Mouse (Mus musculus) cerebellum, adult 2 months (tissue): Measurements from ENCODE around the gene Hivep2. TPM values are rescaled to one million over a fixed set of nuclear protein-coding genes. Genes with fewer than 3 reads are reported as not detected.

Experiments used
- DNase-seq, 2 experiments: peaks; one replicate each; pipeline ENCODE4 v3.0.0; 2021
- H3K27ac ChIP-seq: fragments of 200-500 bp; 2 replicates; pipeline ENCODE4 v1.5.1; 2012; ENCODE audit warnings: low read length, control low read depth, inconsistent platforms; ENCODE audit not compliant: insufficient read depth
- H3K27me3 ChIP-seq: fragments of 200-500 bp; 2 replicates; pipeline ENCODE4 v1.6.1; 2012; ENCODE audit warnings: inconsistent platforms, mild to moderate bottlenecking, low read length, moderate library complexity; ENCODE audit not compliant: control insufficient read depth, insufficient read depth
- H3K4me1 ChIP-seq: fragments of 200-500 bp; 2 replicates; pipeline ENCODE4 v1.6.1; 2011; ENCODE audit warnings: low read length; ENCODE audit not compliant: control insufficient read depth, insufficient read depth
- H3K4me3 ChIP-seq: fragments of 200-500 bp; replicated peaks from 2 replicates; pipeline ENCODE3; 2011; ENCODE audit warnings: mild to moderate bottlenecking, low read depth, low read length, control low read depth; ENCODE audit not compliant: insufficient read depth
- CTCF ChIP-seq: fragments of 200-500 bp; IDR thresholded peaks from 2 replicates; pipeline ENCODE4 v1.5.1; 2011; ENCODE audit warnings: low read depth, mild to moderate bottlenecking, control low read depth, low read length, moderate library complexity, borderline replicate concordance; ENCODE audit not compliant: insufficient read depth
- POLR2A ChIP-seq: fragments of 200-500 bp; IDR thresholded peaks from 2 replicates; pipeline ENCODE4 v1.6.1; 2011; ENCODE audit warnings: low read length, control low read depth, borderline replicate concordance; ENCODE audit not compliant: insufficient read depth
- WGBS: fragments of 180-500 bp; shearing (Covaris S2); methylation state at CpG from one replicate; pipeline ENCODE4 v1.1.7; 2018; 5-methylcytosine and 5-hydroxymethylcytosine counted together
- polyA plus RNA-seq: library from polyadenylated mRNA; depleted of rRNA; stranded (reverse); fragments of >200 nt; gene quantifications from 2 replicates; pipeline ENCODE4 v1.2.3, GENCODE M21; 2012

Gene Hivep2
- polyA plus RNA-seq, 1 experiment, result 55.2 TPM

GRCm38 (mm10) chr10:13941406-13941805 is 24.5 kb upstream of the Hivep2 start:
- H3K4me3 ChIP-seq, result no peak overlapping the region
- TF ChIP-seq CTCF (no peak), POLR2A (no peak)
- DNase-seq, result no peak
- H3K27ac ChIP-seq, result no peak overlapping the region
- no peaks in the 10 kb centered on the region for H3K4me1 ChIP-seq
- WGBS, result 99% methylated on average over 2 of the region's 2 CpGs
- H3K27me3 ChIP-seq, result no peaks in the 10 kb centered on the region

- Histone ChIP-seq H3K4me3 (no peak overlapping the region), H3K27ac (no peak overlapping the region), H3K27me3 (no peaks in the 10 kb centered on the region), H3K4me1 (no peaks in the 10 kb centered on the region)
- DNase-seq, result no peak
- WGBS, result 32% methylated on average over 3 of the region's 3 CpGs
- TF ChIP-seq POLR2A (no peak), CTCF (no peak)
Measured at GRCm38 (mm10) chr10:13943706-13944105, 22.2 kb upstream of the Hivep2 start.

- no peak for DNase-seq
- WGBS, result 83% methylated on average over 7 of the region's 7 CpGs
- Histone ChIP-seq H3K4me3 (no peak overlapping the region), H3K27ac (no peak overlapping the region), H3K4me1 (no peaks in the 10 kb centered on the region), H3K27me3 (no peaks in the 10 kb centered on the region)
- TF ChIP-seq POLR2A (no peak), CTCF (no peak)
Measured at GRCm38 (mm10) chr10:13946498-13946897, 19.4 kb upstream of the Hivep2 start.

DNA sequence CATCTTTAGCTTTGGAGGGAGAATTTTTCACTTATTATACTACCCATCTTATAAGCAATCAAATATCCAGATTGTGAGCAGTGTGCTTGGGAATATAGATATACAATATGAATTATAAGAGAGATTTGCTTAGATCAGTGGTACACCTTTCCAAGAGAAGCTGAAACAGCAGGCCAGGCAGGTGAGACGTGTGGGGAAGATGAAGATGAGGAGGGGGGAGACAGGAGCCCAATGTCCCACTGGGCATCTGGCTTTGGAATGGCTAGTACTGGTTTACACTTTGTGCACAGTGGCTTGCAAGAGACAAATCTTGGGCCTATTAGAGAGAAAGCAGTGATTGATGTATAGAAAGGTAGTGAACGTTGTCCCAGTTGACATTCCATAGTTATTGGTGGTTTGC is 2.9 kb upstream of the Hivep2 start:
- no peak for TF ChIP-seq CTCF
- TF ChIP-seq POLR2A, result no peak
- no peak overlapping the region for H3K4me3 ChIP-seq
- H3K4me1 ChIP-seq, result no peaks in the 10 kb centered on the region
- 72% methylated on average over 2 of the region's 2 CpGs for WGBS
- no peak for DNase-seq
- no peak overlapping the region for H3K27ac ChIP-seq
- no peaks in the 10 kb centered on the region for H3K27me3 ChIP-seq

DNA sequence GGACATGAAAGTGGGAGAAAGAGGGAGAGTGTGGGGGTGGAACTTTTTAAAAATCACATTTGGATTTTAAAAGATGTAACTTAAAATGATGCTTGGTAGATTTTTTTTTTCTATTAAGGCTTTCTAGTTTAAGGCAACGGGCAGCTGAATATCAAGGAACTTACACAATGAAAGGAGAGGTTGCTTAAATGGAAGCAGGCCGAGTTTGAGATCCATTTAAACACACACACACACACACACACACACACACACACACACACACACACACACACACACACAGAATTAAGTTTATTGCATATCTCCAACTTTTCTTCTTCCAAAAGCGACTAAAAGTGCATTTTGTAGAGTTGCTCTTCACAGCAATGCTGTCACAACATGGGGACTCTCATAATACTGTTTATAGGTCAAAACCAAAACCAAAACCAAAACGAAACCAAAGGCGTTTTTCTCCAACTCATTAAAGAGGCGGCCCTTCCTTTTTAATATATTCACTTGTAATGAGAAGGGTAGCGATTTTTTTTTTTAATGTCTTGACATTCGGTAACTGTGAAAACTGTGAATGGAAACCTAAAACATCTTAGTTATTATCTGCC is 1.9 kb upstream of the Hivep2 start:
- Histone ChIP-seq H3K27me3 (no peaks in the 10 kb centered on the region), H3K27ac (0 out of 2 replicates have a peak overlapping the region, but pooled peaks have one; percentile 99), H3K4me3 (peak overlapping the region; percentile 82), H3K4me1 (no peaks in the 10 kb centered on the region)
- TF ChIP-seq CTCF (no peak), POLR2A (no peak)
- no peak for DNase-seq
- 25% methylated on average over 8 of the region's 8 CpGs for WGBS

DNA sequence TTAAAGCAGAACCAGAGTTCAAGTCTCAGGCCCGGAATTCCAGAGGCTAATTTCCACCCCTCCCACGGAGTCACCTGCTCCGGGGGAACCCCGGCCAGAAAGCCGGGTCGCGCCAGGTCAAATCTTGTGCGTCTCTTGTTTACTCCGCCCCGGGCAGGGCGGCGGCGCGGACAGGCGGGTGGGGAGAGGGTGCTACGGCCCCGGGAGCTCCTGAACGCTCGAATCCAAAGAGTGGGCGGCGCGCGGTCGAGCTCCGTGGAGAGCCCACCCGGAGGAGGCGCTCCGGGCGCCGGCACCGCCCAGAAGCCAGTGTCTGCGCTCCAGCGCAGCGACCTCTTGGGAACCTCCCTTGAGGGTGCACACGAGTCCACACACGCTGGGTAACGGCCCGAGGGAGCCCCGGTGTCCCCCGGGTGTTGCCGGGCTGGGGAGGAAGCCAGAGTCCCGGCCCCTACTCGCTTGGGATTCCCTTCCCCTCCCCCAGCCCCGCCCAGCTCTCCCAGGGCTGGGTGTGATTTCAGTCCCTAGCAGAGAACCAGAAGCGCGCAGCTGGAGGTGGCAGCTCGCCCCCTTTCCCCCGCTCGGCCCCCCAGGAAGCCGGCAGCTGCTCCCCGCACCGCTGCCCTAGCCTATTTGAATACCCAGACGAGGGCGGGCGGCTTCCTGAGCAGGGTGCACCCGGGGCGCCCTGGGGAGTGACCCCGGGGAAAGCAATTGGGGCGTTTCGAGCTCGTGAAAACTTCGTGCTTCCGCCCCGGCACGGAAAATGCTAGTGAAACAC is 1.2 kb upstream of the Hivep2 start:
- H3K4me1 ChIP-seq, result no peaks in the 10 kb centered on the region
- WGBS, result under 1% methylated on average over 65 of the region's 65 CpGs
- peak overlapping the region; percentile 99 for H3K27ac ChIP-seq
- TF ChIP-seq POLR2A (peak; percentile 25; the same call in 1 of the 2 replicates), CTCF (no peak)
- H3K4me3 ChIP-seq, result peak overlapping the region; percentile 82
- H3K27me3 ChIP-seq, result no peaks in the 10 kb centered on the region
- peak; percentile 79 to 81 for DNase-seq

- Histone ChIP-seq H3K4me3 (peak overlapping the region; percentile 82), H3K27me3 (no peaks in the 10 kb centered on the region), H3K4me1 (no peaks in the 10 kb centered on the region), H3K27ac (peak overlapping the region; percentile 100)
- DNase-seq, result peak; percentile 94
- under 1% methylated on average over 53 of the region's 54 CpGs for WGBS
- peak; percentile 84 for TF ChIP-seq POLR2A
- no peak for TF ChIP-seq CTCF
Measured at GRCm38 (mm10) chr10:13965316-13965973, 430 bp upstream of the Hivep2 start.

- no peaks in the 10 kb centered on the region for H3K27me3 ChIP-seq
- H3K4me3 ChIP-seq, result peak overlapping the region; percentile 82
- peak overlapping the region; percentile 100 for H3K27ac ChIP-seq
- TF ChIP-seq CTCF (no peak), POLR2A (no peak)
- 2% methylated on average over 60 of the region's 66 CpGs for WGBS
- DNase-seq, result peak; percentile 71 to 72
- H3K4me1 ChIP-seq, result peaks cover 4% of the 10 kb centered on the region
Measured at GRCm38 (mm10) chr10:13966830-13967450, 1.1 kb downstream of the Hivep2 start.
